Mouse (Mus musculus): ENCODE measurements around the gene Bfsp2. TPM values are rescaled to one million over a fixed set of nuclear protein-coding genes. Genes with fewer than 3 reads are reported as not detected.

The Bfsp2 gene
- polyA plus RNA-seq, 1 experiment from 2014 or later, result 0.55 TPM

- H3K4me1 ChIP-seq (replicated peaks; ENCODE audit: control insufficient read depth, insufficient read depth, low read length), result 0 out of 2 replicates have a peak, but pooled peaks cover 8% of the 10 kb centered on the region
- no peak for ATAC-seq (replicated peaks; ENCODE audit: low FRiP score)
- WGBS, result 75% methylated on average over 5 of the region's 5 CpGs
Observed at GRCm38 (mm10) chr9:103505067-103505466, 24.8 kb upstream of the Bfsp2 start.

GRCm38 (mm10) chr9:103504646-103505045, 24.4 kb upstream of the Bfsp2 start:
- 0 out of 2 replicates have a peak, but pooled peaks cover 8% of the 10 kb centered on the region for H3K4me1 ChIP-seq (replicated peaks; ENCODE audit: control insufficient read depth, insufficient read depth, low read length)
- WGBS, result 80% methylated on average over 1 of the region's 1 CpGs
- DNase-seq (ENCODE audit: low spot score) (no peak), ATAC-seq (replicated peaks; ENCODE audit: low FRiP score) (no peak)
- H3K36me3 ChIP-seq (ENCODE audit: control insufficient read depth, insufficient read depth, low read length), result no peaks in the 10 kb centered on the region
- H3K4me3 ChIP-seq (ENCODE audit: low read depth, low read length), result no peak overlapping the region
- H3K27ac ChIP-seq (ENCODE audit: low read depth, low read length), result no peak overlapping the region
- H3K9ac ChIP-seq (ENCODE audit: low read depth, low read length), result no peak overlapping the region
- no peaks in the 10 kb centered on the region; the same call in 1 of the 2 replicates for H3K9me3 ChIP-seq (ENCODE audit: control insufficient read depth, low read length)
- no peak overlapping the region for H3K4me2 ChIP-seq
- no peaks in the 10 kb centered on the region for H3K27me3 ChIP-seq (replicated peaks; ENCODE audit: control insufficient read depth, insufficient read depth, low read length)

More at GRCm38 (mm10) chr9:103505067-103505466, 24.8 kb upstream of the Bfsp2 start:
- Histone ChIP-seq H3K4me2 (no peak overlapping the region), H3K27me3 (replicated peaks; ENCODE audit: control insufficient read depth, insufficient read depth, low read length) (no peaks in the 10 kb centered on the region), H3K36me3 (ENCODE audit: control insufficient read depth, insufficient read depth, low read length) (no peaks in the 10 kb centered on the region), H3K9ac (ENCODE audit: low read depth, low read length) (no peak overlapping the region), H3K4me3 (ENCODE audit: low read depth, low read length) (no peak overlapping the region), H3K9me3 (ENCODE audit: control insufficient read depth, low read length) (no peaks in the 10 kb centered on the region; the same call in 1 of the 2 replicates), H3K27ac (ENCODE audit: low read depth, low read length) (no peak overlapping the region)
- no peak for DNase-seq (ENCODE audit: low spot score)

- no peak overlapping the region for H3K9ac ChIP-seq (ENCODE audit: low read depth, low read length)
- H3K27me3 ChIP-seq (replicated peaks; ENCODE audit: control insufficient read depth, insufficient read depth, low read length), result no peaks in the 10 kb centered on the region
- WGBS, result 77% methylated on average over 3 of the region's 3 CpGs
- no peak for ATAC-seq (replicated peaks; ENCODE audit: low FRiP score)
- H3K27ac ChIP-seq (ENCODE audit: low read depth, low read length), result no peak overlapping the region
- no peak overlapping the region for H3K4me2 ChIP-seq
- no peaks in the 10 kb centered on the region; the same call in 1 of the 2 replicates for H3K9me3 ChIP-seq (ENCODE audit: control insufficient read depth, low read length)
- no peak overlapping the region for H3K4me3 ChIP-seq (ENCODE audit: low read depth, low read length)
- no peak for DNase-seq (ENCODE audit: low spot score)
- H3K36me3 ChIP-seq (ENCODE audit: control insufficient read depth, insufficient read depth, low read length), result no peaks in the 10 kb centered on the region
- 0 out of 2 replicates have a peak, but pooled peaks cover 8% of the 10 kb centered on the region for H3K4me1 ChIP-seq (replicated peaks; ENCODE audit: control insufficient read depth, insufficient read depth, low read length)
Observed at GRCm38 (mm10) chr9:103503586-103504298, 23.5 kb upstream of the Bfsp2 start.

GRCm38 (mm10) chr9:103502655-103503054, 22.4 kb upstream of the Bfsp2 start:
- Histone ChIP-seq H3K27me3 (replicated peaks; ENCODE audit: control insufficient read depth, insufficient read depth, low read length) (no peaks in the 10 kb centered on the region), H3K4me3 (ENCODE audit: low read depth, low read length) (no peak overlapping the region), H3K4me1 (replicated peaks; ENCODE audit: control insufficient read depth, insufficient read depth, low read length) (0 out of 2 replicates have a peak, but pooled peaks cover 8% of the 10 kb centered on the region), H3K9me3 (ENCODE audit: control insufficient read depth, low read length) (no peaks in the 10 kb centered on the region; the same call in 1 of the 2 replicates), H3K36me3 (ENCODE audit: control insufficient read depth, insufficient read depth, low read length) (no peaks in the 10 kb centered on the region), H3K27ac (ENCODE audit: low read depth, low read length) (no peak overlapping the region), H3K9ac (ENCODE audit: low read depth, low read length) (no peak overlapping the region), H3K4me2 (no peak overlapping the region)
- WGBS, result 85% methylated on average over 2 of the region's 2 CpGs
- no peak for DNase-seq (ENCODE audit: low spot score)
- ATAC-seq (replicated peaks; ENCODE audit: low FRiP score), result no peak

- Histone ChIP-seq H3K4me3 (ENCODE audit: low read depth, low read length) (no peak overlapping the region), H3K9ac (ENCODE audit: low read depth, low read length) (no peak overlapping the region), H3K36me3 (ENCODE audit: control insufficient read depth, insufficient read depth, low read length) (no peaks in the 10 kb centered on the region), H3K27me3 (replicated peaks; ENCODE audit: control insufficient read depth, insufficient read depth, low read length) (no peaks in the 10 kb centered on the region), H3K27ac (ENCODE audit: low read depth, low read length) (no peak overlapping the region), H3K4me1 (replicated peaks; ENCODE audit: control insufficient read depth, insufficient read depth, low read length) (0 out of 2 replicates have a peak, but pooled peaks cover 8% of the 10 kb centered on the region), H3K9me3 (ENCODE audit: control insufficient read depth, low read length) (no peaks in the 10 kb centered on the region; the same call in 1 of the 2 replicates), H3K4me2 (no peak overlapping the region)
- DNase-seq (ENCODE audit: low spot score) (no peak), ATAC-seq (replicated peaks; ENCODE audit: low FRiP score) (no peak)
- WGBS, result 35% methylated on average over 14 of the region's 14 CpGs
Observed at GRCm38 (mm10) chr9:103501861-103502364, 21.7 kb upstream of the Bfsp2 start.

GRCm38 (mm10) chr9:103499366-103499765, 19.1 kb upstream of the Bfsp2 start:
- 0 out of 2 replicates have a peak, but pooled peaks cover 5% of the 10 kb centered on the region for H3K4me1 ChIP-seq (replicated peaks; ENCODE audit: control insufficient read depth, insufficient read depth, low read length)
- WGBS, result 87% methylated on average over 18 of the region's 18 CpGs
- no peak overlapping the region for H3K9ac ChIP-seq (ENCODE audit: low read depth, low read length)
- H3K4me2 ChIP-seq, result no peak overlapping the region
- H3K27me3 ChIP-seq (replicated peaks; ENCODE audit: control insufficient read depth, insufficient read depth, low read length), result no peaks in the 10 kb centered on the region
- no peaks in the 10 kb centered on the region for H3K36me3 ChIP-seq (ENCODE audit: control insufficient read depth, insufficient read depth, low read length)
- no peak for DNase-seq (ENCODE audit: low spot score)
- ATAC-seq (replicated peaks; ENCODE audit: low FRiP score), result no peak
- H3K27ac ChIP-seq (ENCODE audit: low read depth, low read length), result no peak overlapping the region
- no peaks in the 10 kb centered on the region; the same call in 1 of the 2 replicates for H3K9me3 ChIP-seq (ENCODE audit: control insufficient read depth, low read length)
- no peak overlapping the region for H3K4me3 ChIP-seq (ENCODE audit: low read depth, low read length)

GRCm38 (mm10) chr9:103498699-103499098, 18.5 kb upstream of the Bfsp2 start:
- no peak overlapping the region for H3K27ac ChIP-seq (ENCODE audit: low read depth, low read length)
- no peaks in the 10 kb centered on the region for H3K36me3 ChIP-seq (ENCODE audit: control insufficient read depth, insufficient read depth, low read length)
- ATAC-seq (replicated peaks; ENCODE audit: low FRiP score), result no peak
- H3K9me3 ChIP-seq (ENCODE audit: control insufficient read depth, low read length), result no peaks in the 10 kb centered on the region
- H3K4me1 ChIP-seq (replicated peaks; ENCODE audit: control insufficient read depth, insufficient read depth, low read length), result 0 out of 2 replicates have a peak, but pooled peaks cover 5% of the 10 kb centered on the region
- 49% methylated on average over 8 of the region's 8 CpGs for WGBS
- no peak for DNase-seq (ENCODE audit: low spot score)
- H3K9ac ChIP-seq (ENCODE audit: low read depth, low read length), result no peak overlapping the region
- no peak overlapping the region for H3K4me3 ChIP-seq (ENCODE audit: low read depth, low read length)
- no peak overlapping the region for H3K4me2 ChIP-seq
- H3K27me3 ChIP-seq (replicated peaks; ENCODE audit: control insufficient read depth, insufficient read depth, low read length), result no peaks in the 10 kb centered on the region

- no peaks in the 10 kb centered on the region for H3K9me3 ChIP-seq (ENCODE audit: control insufficient read depth, low read length)
- no peak overlapping the region for H3K4me3 ChIP-seq (ENCODE audit: low read depth, low read length)
- H3K27me3 ChIP-seq (replicated peaks; ENCODE audit: control insufficient read depth, insufficient read depth, low read length), result no peaks in the 10 kb centered on the region
- no peak overlapping the region for H3K9ac ChIP-seq (ENCODE audit: low read depth, low read length)
- 82% methylated on average over 11 of the region's 11 CpGs for WGBS
- H3K27ac ChIP-seq (ENCODE audit: low read depth, low read length), result no peak overlapping the region
- H3K36me3 ChIP-seq (ENCODE audit: control insufficient read depth, insufficient read depth, low read length), result no peaks in the 10 kb centered on the region
- H3K4me1 ChIP-seq (replicated peaks; ENCODE audit: control insufficient read depth, insufficient read depth, low read length), result no peaks in the 10 kb centered on the region
- H3K4me2 ChIP-seq, result no peak overlapping the region
- DNase-seq (ENCODE audit: low spot score), result no peak
- no peak for ATAC-seq (replicated peaks; ENCODE audit: low FRiP score)
Observed at GRCm38 (mm10) chr9:103495391-103495790, 15.2 kb upstream of the Bfsp2 start.
